16 mouse cellular contexts compared by ENCODE assay signal in the genomic region with DNA sequence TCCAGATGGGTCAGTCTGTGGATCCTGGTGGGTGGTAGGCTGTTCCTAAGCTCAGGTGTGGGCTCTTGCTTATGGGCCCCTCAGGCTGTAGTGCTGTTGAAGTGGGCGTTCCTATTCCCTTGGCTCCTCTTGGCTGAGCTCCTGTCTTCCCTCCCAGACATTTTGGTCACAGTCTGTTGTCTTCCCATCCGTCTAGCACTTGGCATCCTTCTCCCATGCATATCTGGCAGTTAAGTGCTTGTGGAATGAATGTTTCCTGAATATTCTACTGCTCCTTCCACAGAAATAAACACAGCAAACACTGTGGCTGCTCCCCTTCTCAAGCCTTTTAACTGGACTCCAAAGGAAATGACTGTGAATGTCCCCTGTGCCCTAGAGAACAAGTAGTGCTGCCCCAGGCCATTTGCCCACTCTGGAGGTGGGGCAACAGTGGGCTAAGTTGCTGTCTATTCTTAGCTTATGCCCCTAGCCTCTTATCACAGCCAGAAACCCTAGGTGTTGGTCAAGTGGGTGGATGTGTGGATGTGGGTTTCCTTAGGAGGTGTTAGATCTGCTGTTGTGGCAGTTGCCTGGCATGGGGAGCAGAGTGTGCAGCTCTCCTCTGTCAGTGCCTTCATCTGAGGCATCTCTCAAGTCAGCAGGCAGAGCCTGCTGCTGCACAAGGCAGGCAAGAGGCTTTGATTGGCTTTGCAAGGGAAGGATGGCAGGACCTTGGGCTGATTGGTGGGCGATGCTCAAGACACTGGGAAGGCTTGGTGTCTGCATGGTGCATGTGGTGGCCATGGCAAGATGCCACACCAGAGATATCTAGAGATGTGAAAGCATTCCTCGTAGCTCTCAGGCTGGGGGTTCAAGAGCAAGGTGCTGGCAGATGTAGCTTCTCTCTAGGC. TPM values are rescaled to one million over a fixed set of nuclear protein-coding genes. Genes with fewer than 3 reads are reported as not detected.
DNase-seq lines count a peak whose midpoint lies in the region.
"Had no signal": no experiment of that assay in that cellular context is flagged by ENCODE, and none has a peak within 500 bp of the region (broad histone marks: within the 10 kb centered on the region; RNA-seq: fewer than 3 reads in every experiment).

No protein-coding gene starts in this region.

- peak; percentile 92 for DNase-seq in heart, adult 11 months
- no peak for DNase-seq in heart, postnatal 36 days
- peak; percentile 49 to 52 for DNase-seq in left cerebral cortex, postnatal 36 days (ENCODE audit: low spot score in 2 of 2)
- no peak for DNase-seq in left cerebral cortex, postnatal 4 days
- DNase-seq in 416B (ENCODE audit: low read depth) (peak; percentile 28), liver (no peak)
- peak; percentile 10 to 17 for DNase-seq in frontal cortex, postnatal 25 days (ENCODE audit: low spot score in 2 of 2)
- DNase-seq in gastrocnemius, postnatal 14 days = no peak
- DNase-seq: adrenal gland, postnatal 25 days; cerebellum, adult 9-10 months; gastrocnemius, postnatal 25 days; heart, postnatal 10 days; kidney, postnatal 25 days; lung, adult 2 months; lung, postnatal 4 days; thymus, adult 2 months had no signal

- intact Hi-C loops in heart, postnatal 36 days (cut with DNase I) = no loop called here
- intact Hi-C loops in left cerebral cortex, postnatal 36 days (cut with DNase I) = no loop called here
- intact Hi-C loops in left cerebral cortex, postnatal 4 days (cut with DNase I) = no loop called here
- intact Hi-C loops in gastrocnemius, postnatal 14 days (cut with DNase I; ENCODE audit: low total_unique reads) = no loop called here

RNA-seq across cellular contexts. Expression of a gene that starts 24.2 kb away (rescaled TPM):
- total RNA-seq in heart, postnatal 36 days (2021) = 10 to 100 TPM; 60.8 to 67.6 TPM
- total RNA-seq in left cerebral cortex, postnatal 36 days (2021) = 100 to 1,000 TPM; 244 to 260 TPM
- 100 to 1,000 TPM; 415 to 416 TPM for total RNA-seq in left cerebral cortex, postnatal 4 days (2021)
- 10 to 100 TPM; 28.3 to 32.3 TPM for total RNA-seq in gastrocnemius, postnatal 14 days (2021)

Comparison
In these comparisons a context has a peak if more than half of its experiments do, and no peak if none do; other contexts are left out.
1. DNase-seq: peak in heart, adult 11 months (single experiment), left cerebral cortex, postnatal 36 days (2 of 2), 416B (single experiment) and frontal cortex, postnatal 25 days (2 of 2); none in heart, postnatal 36 days (0 of 2), left cerebral cortex, postnatal 4 days (single experiment), gastrocnemius, postnatal 14 days (single experiment) and liver (single experiment).